Mouse (Mus musculus) urinary bladder, adult 18-20 months (tissue): ENCODE results near the gene Slc43a1.

ENCODE experiments used
- DNase-seq, 2 experiments: peaks; one replicate each; pipeline ENCODE4 v3.0.0; 2022; ENCODE audit warnings: low spot score in 2 of 2, mixed read lengths in 2 of 2

Slc43a1 gene

DNA sequence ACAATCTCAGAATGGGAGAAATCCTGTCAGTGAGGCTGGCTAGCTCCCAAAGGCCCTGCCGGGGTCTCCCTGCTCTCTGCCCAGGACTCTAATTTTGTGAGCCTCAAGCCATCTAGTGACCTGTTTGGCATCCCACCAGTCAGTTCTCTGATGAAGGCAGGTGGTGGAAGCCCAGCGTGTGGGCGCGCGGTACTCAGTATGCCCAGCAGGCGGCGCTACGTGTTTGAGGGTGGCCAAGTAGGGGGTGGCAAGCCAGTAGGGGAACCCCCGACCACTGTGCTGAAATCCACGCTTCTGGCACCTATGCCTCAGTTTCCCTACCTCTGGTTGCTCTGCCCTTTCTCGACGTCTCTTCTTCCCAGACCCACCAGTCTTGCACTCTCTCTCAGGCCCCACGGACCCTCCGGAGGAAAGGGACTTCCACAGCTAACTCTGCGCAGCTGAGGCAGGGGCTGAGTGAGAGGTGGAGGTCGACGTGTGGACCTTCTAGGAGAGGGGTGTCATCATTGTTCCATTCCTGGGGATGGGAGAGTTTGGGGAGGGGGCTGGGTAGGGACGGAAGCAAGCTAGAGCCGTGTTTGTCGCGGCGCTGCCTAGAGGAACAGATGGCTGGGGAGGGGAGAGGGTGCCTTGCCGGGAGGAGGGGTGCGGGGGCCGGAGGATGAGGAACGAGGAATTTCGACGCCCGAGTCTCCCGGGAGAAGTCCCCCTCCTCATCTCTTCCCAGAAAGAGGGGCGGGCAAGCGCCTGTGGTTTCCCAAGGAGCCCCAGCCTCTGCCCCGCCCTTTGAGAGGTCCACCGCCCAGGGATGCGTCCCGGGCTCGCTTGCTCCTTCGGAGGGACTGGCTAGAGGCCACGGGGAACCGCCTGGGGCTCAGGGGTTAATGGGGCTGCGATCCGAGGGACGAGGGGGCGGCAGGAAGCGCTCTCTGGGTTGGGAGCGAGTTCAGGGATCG is 27.2 kb downstream of the Slc43a1 start:
- DNase-seq: no peak

DNA sequence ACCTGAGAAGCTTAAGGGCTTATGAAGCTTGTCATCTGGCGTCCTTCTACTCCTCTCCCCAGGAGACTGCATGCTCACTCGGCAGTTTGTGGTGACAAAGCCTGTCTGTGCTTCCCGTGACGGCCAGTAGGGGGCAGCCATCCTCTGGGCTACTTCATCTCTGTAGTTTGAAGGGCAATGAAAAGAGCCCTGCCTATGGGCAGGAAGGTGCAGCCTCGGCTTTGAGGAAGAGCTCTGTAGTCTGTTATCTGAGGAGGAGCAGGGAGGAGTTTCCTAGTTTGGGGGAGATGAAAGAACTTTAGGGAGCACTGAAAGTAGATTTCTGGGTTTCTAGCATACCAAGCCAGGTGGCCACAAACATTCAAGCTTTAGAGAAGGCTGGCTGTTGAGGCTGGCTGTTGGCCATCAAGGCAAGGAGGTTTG is 29.9 kb downstream of the Slc43a1 start:
- DNase-seq: no peak

DNA sequence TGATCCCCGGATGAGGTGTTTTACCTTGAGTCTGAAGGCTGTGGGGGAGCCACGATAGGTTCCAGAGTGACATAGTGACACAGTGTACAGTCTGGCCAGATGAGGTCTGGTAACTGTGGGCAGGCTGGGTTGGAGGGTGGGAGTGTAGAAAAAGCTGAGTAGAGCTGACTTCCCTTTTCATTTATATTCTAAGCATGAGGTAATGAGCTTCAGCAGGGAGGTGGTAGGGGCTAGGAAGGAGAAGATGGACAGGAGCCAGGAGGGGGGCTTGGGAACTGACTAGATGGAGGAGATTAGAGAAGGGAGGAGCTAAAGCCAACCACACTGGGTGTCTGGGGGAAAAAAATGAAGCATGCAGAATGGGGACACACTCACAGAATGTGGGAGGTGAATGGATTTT is 30.3 kb downstream of the Slc43a1 start:
- DNase-seq: no peak

DNA sequence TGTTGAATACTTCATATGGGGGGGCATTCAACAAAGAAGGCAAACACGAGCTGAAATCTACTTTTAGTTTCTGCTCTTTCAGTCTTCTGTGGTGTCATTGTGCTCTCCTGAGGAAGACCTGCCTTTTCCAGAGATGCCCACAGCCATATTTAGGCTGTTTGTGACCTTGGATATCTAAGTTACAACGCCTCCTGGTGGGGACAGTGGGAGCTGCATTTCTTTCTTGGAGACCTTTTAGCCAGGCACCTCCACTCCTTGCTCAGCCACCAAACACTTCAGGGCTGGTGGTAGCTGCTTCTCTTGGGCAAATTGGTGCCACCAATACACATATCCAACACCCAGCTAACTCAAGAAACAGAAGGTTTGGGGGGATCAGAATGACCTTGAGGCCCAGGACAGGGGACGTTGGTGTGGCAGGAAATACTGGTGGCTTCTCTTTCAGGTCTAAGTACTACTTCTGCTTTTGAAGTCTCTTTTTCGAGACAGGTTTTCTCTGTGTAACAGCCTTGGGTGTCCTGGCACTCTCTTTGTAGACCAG is 32.0 kb downstream of the Slc43a1 start:
- DNase-seq: no peak

DNA sequence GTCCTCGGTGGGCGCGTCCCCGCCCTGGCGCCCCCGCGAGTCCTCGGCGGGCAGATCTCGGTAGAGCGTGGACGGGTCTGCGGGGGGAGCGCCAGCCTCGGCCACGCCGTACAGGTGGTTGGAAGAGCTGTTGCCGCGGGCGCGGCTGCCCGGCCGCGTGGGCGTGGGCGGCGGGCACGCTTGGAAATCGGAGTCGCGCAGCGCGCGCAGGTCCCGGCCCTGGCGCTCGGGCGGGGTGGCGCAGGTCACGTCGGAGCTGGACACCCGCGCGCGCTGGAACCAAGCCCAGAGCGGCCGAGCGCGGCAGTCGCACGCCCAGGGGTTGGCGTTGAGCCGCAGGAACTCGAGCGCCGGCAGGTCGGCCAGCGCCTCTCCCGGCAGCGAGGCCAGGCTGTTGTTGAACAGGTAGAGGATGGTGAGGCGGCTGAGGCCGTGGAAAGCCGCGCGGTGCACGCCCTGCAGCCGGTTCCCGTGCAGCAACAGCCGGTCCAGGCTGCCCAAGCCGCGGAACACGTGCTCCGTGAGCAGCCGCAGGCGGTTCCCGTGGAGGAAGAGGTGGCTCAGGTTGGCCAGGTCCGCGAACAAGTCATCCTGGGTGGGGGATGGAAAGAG is 33.6 kb downstream of the Slc43a1 start:
- peak in 1 of 2 experiments; percentile 56 for DNase-seq

DNA sequence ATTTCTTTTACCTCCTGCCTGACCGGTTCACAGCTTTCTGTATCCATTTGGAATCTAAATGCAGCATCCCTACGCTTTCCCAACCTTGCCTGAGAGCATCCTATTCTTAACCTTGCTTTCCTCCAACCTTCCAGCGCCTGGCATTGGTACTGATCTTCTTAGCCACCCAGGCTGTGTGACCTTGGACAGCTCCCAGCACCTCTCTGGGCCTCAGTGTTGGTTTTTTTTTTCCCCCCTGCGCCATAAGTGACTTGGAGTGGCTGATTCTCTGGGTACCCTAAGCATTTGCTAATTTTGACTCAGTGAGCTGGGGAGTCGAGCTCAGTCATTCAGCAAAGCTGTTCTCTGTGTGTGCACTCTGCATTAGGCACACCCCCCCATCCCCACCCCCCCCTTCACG is 37.2 kb downstream of the Slc43a1 start:
- DNase-seq: no peak

DNA sequence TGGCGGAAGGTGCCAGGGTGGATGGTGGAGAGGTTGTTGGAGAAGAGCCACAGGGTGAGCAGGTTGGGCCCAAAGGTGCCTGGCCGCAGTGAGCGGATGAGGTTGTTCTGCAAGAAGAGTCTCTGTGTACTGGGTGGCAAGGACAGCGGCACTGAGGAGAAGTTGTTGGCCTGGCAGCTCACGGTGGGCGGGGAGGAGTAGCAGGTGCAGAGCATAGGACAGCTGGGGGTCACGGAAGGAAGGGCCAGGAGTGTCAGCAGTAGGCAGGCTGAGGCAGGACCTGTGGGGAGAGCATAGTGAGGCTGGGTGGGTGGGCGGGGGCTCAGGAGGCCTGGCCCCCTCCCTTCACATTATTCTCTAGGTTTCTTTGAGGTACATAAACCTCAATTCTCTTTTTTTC is 41.9 kb downstream of the Slc43a1 start:
- DNase-seq: no peak

DNA sequence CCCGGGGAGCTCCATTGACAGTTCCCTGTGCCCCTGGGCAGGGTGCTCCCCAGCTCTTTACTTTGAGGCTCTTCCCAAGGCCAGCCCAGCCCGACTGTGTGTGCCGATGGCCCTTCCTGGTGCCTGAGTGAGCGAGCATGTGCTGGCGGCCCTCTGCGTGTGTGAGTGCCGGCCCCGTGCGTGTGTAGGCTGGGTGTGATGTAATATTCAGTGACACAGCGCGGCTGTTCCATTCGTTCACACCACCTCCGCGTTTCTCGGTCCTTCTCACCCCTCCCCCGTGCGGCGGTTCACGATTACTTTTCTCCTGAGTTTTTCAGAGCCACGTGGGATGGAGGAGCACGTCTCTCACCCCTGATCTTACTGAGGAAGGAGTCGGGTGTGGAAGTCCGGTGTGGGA is 44.0 kb downstream of the Slc43a1 start:
- no peak for DNase-seq

DNA sequence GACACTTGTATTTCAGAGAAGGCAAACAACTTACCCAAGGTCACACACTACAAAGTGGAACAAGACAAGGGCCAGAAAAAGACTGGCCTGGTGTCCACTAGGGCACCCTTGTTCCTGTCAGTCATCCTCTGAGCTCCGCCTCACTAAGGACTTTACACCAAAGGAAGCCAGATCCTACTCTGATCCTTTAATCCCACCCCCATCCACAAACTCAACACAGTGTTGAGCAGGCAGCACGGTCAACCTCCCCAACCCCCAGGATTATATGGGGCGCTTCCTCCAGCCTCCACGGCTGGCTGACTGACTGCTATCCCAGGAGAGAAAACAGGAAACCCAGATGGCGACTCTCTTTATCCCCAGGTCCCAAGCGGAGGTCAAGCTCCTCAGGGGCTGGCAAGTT is 44.4 kb downstream of the Slc43a1 start:
- no peak for DNase-seq

DNA sequence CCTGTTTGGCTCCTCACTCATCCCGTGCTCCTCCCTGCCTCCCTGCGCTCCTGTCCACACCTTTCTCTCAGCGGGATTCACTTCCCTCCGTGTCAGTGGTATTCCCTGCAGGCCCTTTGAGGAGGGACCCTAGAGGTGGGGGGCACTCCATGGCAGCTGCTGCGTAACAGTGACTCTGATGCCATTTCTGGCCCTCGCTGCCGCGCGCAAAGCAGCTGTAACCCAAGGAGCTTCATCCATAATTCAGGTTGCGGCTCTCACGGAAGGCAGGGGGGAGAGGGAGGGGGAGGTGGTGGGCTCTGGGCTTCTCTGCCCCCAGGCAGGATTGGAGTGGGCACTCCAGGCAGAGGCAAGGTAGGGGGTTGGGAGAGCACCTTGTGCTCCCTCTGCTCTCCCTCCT is 44.9 kb downstream of the Slc43a1 start:
- DNase-seq: no peak

DNA sequence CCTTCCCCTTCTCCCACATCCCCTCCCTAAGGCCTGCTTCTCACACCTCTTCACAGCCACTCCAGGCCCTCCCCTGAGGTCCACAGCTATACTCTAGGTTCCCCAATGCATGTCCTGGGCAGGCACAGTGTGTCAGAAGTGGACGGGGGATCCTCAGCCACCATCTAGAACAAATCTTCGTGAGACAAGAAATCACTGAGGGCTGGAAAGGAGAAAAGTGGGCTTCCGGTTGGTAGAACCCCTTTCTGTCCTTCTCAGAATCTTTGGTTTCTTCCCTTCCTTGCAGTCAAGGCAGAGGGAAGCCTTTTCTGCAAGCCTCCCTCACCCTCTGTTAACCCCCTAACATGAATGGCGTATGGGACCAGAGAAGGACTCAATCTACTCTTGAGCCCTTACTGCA is 45.3 kb downstream of the Slc43a1 start:
- no peak for DNase-seq

DNA sequence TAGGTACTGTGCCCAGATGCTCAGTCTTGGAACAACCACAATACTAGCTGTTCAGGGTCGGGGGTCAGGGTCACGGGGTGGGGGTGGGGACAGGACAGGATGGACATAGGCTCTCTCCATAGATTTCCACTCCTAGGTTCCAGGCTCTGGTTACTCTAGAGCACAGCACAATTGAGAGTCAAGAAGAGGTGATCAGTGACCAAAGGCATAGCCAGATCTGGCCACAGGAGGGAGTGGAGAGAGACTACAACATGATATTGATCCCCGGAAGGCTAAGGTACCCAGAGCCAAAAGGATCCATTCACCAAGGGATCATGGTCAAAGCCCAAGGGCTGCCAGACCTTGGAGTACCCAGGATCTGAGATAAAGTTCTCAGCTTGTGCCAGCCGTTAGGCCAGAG is 46.0 kb downstream of the Slc43a1 start:
- DNase-seq: no peak

DNA sequence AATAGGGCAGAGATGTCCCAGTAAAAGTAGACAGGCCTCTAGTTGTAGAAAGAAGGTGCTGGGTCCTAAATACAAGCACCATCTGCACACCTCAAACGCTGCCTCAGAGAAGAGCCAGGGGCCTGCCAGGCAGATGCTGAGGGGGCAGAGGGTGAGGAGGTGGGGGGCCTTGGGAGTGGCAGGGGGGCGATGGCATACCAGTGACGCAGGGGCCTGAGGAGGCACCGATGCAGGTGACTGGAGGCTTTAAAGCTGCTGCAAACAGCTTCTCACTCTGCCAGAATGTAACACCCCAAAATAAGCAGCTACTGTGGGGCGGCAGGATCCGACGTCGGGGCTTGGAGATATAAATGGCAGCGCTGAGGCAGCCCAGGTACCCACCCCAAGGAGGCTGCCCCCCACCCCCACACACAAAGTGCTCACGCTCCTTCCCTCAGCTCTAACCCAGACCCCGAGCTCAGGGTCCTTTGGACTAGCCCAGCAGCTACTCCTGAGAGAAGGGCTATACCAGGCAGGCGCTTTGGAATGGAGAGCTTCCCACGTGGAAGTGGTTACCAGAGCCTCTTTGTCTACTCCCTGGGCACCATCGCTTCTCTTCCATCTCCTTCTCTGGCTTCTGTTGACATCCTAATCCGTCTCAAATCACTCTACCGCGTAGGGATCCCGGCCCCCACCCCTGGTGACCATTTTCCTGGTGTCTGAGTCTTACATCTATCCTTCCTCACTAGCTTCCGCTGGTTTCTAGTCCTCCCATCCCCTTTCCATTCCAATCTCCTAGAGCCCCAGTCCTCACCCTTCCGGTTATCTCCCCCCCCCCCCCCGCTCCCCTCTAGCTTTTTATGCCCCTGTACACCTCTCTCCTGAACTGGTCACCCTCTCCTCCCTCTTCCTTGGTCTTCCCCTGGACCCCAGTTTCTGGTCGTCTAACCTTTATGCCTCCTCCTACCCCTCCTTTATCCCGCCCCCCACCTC is 46.7 kb downstream of the Slc43a1 start:
- DNase-seq: no peak

DNA sequence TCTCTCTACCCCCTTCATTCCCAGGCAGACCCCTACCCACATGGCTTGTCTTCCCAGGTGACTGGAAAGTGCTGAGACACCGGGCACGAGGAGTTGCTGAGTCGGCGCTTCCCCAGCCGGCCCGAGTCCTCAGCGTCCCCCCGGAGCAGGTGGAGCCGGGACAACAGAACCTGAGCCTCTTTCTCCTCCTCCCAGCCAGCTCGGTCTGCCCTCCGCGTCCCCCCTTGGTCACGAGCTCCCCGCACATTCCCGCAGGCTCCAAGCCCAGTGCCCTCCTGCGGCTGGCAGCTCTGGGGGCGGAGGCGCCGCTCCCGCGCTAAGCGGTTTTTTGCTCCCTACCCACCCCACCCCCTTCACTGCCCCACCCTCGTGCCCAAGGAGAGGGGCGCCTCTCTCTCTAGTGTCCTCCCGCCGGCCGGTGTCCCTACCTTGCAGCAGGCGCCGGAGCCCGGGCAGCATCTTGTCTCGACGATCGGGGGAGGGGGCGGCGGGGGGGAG is 47.6 kb downstream of the Slc43a1 start, which contains the start of gene Rtn4rl2:
Rtn4rl2 (minus strand) TSS at position 477 of the 498 bp plus-strand sequence.
- no peak for DNase-seq

DNA sequence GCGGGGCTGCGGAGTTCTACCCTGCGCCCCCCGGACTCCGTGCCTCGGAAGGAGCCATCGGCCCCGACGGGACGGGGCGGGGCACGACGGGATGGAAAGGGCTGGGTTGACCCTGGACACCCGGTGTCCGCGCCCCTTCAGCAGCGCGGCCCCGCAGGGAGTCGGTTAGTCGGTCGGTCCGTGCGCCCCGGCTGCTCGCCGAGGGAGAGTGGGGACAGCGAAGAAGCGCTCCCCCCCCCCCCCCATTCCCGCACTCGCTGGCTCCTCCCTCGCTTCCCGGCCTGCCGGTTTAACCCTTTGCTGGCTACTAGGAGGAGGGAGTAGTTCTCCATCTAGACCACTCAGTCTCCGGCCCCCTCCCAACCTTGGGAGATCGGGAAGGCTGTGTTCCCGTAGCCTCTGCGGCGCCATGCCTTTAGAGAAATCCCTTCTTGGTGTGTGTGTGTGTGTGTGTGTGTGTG is 48.2 kb downstream of the Slc43a1 start:
- DNase-seq: no peak

DNA sequence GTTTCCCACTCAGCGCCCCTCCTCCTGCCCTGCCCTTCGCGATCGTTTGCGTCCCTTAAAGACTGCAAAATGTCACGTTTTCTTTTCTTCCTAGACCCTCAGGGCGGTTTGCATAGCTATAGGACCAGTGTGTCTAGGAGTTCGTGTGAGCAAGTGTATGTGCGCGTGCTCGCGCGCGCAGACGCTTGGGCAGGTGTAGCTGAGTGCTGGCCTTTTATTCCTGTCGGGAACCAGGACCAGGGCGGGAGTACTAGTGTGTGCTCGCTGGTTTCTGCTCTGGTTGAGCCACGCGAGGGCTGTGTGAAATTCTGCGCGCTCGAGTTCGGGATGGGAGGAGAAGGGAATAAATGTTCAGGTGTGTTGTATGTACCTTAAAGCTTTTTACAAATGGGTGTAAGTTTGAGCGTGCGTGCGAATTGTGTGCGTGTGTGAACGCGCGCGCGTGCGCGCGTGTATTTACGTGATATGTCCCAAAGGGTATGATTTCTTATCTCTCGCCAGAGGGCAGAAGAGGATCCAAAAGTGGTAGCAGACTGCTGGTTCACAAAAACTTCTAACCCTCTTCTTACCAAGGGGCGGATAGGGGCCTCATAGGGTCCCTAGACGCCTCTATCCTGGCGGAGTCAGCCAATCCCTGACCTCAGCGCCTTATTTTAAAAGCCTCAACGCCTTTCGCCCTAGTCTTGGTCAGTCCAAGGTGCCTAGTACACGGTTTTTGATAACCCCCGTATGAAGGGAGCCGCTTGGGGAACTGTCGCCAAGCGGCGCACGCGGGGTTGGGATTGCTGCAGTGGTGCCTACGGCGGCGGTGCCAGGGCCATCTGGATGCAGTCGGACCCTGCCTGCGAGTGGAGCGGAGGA is 49.0 kb downstream of the Slc43a1 start:
- no peak for DNase-seq

DNA sequence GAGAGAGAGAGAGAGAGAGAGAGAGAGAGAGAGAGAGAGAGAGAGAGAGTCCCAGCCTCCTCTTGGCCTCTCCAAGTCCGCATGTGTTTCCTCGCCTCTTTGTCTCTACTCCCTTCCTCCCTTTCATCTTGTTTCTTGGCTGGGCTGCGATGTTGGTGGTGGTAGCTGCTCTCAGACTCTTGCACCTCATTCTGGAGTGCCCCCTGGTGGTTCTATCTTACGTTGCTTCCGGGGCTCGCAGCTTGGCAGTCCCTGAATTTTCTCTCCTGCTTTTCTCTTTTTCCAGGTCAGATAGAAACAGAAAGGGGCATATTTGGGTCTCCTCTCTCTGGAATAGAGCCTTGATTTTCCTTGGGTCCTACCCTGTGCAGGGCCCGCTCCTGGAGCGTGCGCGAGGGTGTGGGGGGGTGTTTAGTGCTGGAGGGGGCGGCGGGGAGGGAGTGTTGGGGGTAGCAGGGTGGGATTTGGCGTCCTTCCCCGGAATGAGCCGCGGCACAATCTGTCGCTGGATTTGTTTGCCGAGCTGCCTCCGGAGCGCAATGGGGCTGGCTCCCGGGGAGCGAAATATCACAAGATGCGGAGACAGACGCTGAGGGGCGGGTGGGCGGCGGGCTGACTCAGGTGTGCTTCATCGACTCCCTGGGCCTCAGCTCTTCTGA is 50.1 kb downstream of the Slc43a1 start:
- peak in 1 of 2 experiments; percentile 47 for DNase-seq

DNA sequence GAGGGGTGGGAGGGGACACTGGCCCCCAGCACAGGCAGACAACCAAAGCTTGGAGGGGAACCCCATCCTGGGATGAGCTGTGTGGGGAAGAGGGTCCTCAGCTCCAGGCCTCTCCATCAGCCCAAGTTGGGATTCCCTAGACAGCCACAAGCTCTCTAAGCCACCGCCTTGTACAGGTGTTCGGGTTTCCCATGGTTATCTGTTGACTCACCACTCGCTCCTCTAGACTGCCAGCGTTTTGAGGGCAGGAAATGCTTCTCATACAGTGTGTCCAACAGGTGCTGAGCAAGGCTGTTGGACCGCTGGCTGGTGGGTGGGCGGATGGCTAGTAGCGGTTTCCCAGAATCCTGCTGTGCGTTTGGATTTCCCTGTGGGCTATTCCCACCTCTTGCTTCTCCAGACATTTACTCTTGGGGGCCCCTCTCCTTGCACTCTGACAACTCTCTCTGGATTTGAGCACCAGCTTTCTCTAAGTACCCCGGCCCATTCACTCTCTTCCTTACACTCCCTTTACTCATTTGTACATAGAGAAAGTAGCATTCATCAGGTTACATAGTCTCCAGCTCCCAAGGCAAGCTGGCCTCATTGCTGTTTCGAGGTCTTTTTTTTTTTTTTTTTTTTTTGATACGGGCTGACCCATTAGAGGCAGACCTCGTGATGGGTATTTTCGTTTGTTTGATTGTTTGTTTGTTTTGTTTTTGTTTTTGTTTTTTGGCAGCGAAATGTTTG is 50.8 kb downstream of the Slc43a1 start:
- DNase-seq: no peak

DNA sequence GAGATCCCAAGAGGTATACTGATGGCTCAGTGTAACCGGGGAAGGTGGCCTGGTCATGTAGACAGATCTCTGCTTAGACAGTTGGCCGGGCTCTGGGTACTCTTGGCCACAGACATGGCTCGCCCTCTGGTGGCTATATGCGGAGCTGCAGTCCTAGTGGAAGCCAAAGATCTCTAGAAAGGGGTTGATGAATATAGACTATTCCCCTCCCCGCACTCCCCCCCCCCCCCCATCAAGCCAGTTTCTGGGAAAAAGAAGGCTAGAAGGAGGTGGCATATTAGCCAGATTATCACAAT is 51.3 kb downstream of the Slc43a1 start:
- DNase-seq: peak; percentile 65 to 68
